Mouse (Mus musculus): ENCODE data around the gene Cul7.

Cul7 gene

GRCm38 (mm10) chr17:46650232-46651031 is at the start of gene Cul7:
TSS of gene Cul7 (plus strand) at chr17:46650337.
- peak; percentile 92 for DNase-seq (ENCODE audit: low read depth, low spot score)

DNA sequence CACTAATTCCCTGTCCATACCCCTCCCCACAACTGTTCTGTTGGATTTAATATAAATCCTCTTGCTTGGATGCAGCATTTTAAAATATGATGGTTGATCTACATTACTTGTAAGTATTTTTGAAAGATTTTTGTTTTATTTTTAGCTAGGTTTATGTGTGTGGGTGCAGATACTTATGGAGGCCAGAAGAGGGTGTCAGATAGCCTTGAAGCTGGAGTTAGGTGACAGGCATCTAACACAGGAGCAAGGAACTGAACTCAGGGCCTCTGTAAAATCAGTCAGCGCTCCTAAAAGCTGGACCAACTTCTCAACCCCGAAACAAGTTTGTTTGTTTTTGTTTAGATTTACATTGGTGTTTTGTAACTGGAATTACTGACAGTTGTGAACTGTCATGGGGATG is 49.6 kb upstream of the Cul7 start:
- DNase-seq (ENCODE audit: low read depth, low spot score): no peak

GRCm38 (mm10) chr17:46602212-46602611 is 47.9 kb upstream of the Cul7 start:
- DNase-seq (ENCODE audit: low read depth, low spot score): peak; percentile 49

GRCm38 (mm10) chr17:46603229-46603628 is 46.9 kb upstream of the Cul7 start:
- DNase-seq (ENCODE audit: low read depth, low spot score): no peak

DNA sequence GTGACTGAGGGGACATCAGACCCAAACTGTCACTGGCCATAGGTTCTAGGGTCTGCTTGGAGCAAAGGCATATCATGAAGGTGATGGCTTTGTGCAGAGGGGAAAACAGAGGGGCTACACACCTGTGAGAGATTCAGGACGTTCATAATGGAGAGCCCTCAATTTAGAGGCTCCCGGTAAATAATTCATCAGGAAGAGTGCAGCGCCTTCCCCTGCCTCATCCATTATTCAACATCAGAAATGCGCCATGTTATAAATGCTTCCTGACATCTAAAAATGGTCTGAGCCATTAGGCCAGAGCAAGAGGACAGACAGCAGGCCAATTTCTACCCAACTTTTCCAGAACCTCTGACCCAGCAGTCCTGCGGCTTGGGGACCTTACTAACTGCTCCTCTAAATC is 45.0 kb upstream of the Cul7 start:
- DNase-seq (ENCODE audit: low read depth, low spot score): no peak

GRCm38 (mm10) chr17:46605987-46606386 is 44.1 kb upstream of the Cul7 start:
- DNase-seq (ENCODE audit: low read depth, low spot score): no peak

- no peak for DNase-seq (ENCODE audit: low read depth, low spot score)
These were observed 40.2 kb upstream of the Cul7 start for GRCm38 (mm10) chr17:46609721-46610514.

DNA sequence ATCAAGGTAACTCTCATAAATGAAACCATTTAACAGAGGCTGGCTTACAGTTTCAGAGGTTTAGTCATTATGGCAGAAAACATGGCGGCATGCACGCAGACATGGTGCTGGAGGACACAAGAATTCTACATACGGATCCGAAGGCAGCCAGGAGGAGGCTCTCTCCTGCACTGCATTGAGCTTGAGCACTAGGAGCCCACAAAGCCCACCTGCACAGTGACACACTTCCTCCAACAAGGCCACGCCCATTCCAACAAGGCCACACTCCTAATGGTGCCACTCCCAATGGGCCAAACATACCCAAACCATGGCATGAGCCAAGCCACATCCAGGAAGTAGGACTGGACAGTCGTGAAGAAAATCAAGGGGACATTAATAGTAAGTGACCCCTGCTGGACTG is 38.8 kb upstream of the Cul7 start:
- DNase-seq (ENCODE audit: low read depth, low spot score): no peak

- DNase-seq (ENCODE audit: low read depth, low spot score): no peak
These were observed 37.9 kb upstream of the Cul7 start for GRCm38 (mm10) chr17:46612189-46612588.

- no peak for DNase-seq (ENCODE audit: low read depth, low spot score)
These were observed 37.3 kb upstream of the Cul7 start for GRCm38 (mm10) chr17:46612820-46613219.

- peak; percentile 57 for DNase-seq (ENCODE audit: low read depth, low spot score)
These were observed 36.9 kb upstream of the Cul7 start for GRCm38 (mm10) chr17:46613229-46613628.

DNA sequence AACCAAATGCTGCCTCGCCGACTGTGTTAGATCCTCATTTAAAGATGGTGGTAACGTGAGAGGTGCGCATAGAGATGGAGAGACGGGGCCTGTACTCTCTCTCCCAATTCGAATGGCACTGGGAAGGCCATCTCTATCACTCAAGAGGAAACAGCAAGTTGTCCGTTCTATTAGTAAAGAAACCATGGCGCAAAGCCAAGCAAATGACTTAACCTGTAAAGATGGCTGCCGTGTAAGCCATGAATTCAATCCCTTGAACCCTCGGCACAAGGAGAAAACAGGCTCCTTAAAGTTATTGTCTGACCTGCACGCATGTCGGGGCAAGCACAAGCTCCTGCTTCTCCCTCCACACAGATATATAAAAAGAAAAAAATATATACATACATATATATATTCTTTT is 32.3 kb upstream of the Cul7 start:
- no peak for DNase-seq (ENCODE audit: low read depth, low spot score)

- peak; percentile 86 for DNase-seq (ENCODE audit: low read depth, low spot score)
These were observed 31.8 kb upstream of the Cul7 start for GRCm38 (mm10) chr17:46618394-46618768.

- peak; percentile 78 for DNase-seq (ENCODE audit: low read depth, low spot score)
These were observed 31.1 kb upstream of the Cul7 start for GRCm38 (mm10) chr17:46618769-46619682.

GRCm38 (mm10) chr17:46619683-46620357 is 30.3 kb upstream of the Cul7 start:
- no peak for DNase-seq (ENCODE audit: low read depth, low spot score)

GRCm38 (mm10) chr17:46621324-46621723 is 28.8 kb upstream of the Cul7 start:
- DNase-seq (ENCODE audit: low read depth, low spot score): no peak

DNA sequence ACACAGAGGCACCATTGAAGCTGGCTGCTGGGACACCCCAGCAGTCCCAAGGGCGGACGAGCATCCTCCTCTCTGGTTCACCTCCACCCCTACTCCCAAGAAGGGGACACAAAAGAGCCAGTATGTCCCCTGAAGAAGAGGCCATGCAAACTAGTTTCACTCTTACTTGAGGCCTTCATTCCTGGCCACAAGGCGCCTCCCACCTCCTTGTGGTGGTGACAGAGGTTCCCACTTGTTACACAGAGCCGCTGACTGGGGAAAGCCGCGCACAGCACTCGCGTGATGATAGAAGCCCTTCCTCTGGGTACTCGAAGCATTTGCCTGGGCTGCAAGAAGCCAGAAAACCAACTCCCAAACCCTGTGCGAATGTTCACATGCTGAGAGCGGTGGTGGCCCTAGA is 27.9 kb upstream of the Cul7 start:
- DNase-seq (ENCODE audit: low read depth, low spot score): no peak

DNA sequence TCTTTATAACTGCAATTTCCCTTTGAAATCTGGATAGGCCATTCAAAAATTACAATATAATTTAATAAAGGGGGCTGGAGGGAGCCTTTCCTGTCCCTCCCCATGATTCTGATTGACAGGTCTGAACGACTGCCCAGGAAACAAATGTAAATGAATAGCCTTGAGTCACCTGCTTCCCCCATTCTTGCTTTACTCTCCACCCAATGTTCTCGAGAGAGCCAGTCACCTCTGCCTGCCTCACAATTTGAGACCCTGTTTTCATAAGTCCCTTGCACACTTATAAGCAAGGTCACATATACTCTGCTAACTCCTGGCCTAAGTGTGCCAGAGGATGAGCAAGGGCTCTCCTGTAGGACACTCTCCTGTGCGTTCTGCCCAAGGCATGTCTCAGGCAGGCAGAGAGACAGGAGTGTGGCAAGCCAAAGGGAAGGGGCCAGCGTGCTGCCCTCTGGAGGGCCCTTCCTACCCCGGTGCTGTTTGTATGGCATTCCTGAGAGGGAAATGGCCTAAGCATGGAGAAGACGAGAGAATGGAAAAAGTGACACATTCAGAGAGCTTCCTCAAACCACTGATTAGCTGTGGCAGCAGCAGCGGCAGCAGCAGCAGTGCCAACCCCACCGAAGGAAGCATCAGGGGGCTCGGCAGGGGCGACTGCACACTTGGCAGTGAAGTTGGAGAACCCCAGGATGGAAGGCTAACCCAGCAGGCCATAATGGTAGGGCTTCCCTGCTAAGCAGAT is 26.1 kb upstream of the Cul7 start:
- DNase-seq (ENCODE audit: low read depth, low spot score): no peak

DNA sequence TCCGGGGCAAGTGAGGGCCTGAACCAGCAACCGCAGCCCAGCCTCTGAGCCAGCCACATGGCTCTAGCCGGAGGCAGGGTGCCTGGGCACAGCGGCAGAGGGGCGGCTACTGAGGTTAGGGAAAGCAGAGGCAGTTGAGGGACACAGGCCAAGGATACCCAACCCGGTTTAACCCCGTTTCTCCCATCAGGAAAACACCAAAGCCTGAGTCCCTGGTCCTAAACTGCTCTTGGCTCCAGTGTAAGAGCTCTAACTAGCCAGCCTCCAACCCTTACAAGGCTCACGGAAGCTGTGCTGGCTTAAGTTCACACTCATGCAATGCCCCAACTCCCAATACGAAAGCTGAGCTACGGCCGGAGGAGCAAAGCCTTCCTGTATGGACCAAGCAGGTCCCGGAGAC is 25.5 kb upstream of the Cul7 start:
- DNase-seq (ENCODE audit: low read depth, low spot score): no peak

GRCm38 (mm10) chr17:46627409-46627808 is 22.7 kb upstream of the Cul7 start:
- DNase-seq (ENCODE audit: low read depth, low spot score): no peak

GRCm38 (mm10) chr17:46628471-46628790 is 21.7 kb upstream of the Cul7 start:
- DNase-seq (ENCODE audit: low read depth, low spot score): no peak

Measured in forelimb bud, embryonic 11.5 days (tissue).